Mouse (Mus musculus): ENCODE results near the gene Lgals8.
A peak's percentile ranks its signal among the peaks of the same experiment; 100 is the strongest.

Lgals8 gene

DNA sequence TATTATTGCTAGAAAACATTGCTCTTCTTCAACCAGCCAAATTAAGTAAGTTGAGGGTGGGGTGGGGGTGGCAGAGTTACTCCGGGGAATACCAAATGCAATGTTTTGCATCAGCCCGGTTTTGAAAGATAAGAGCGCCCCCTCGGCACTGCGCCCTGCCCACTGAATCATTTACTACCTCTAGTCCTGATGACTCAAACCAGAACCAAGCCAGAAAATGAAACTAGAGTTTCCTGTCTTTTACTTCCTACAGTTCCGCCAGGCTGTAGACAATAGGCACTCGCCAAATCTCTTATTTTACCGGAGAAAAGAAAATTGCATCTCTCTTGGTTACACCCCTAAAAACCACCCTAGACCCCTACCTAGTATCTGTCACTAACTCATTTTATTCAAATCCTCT is 4.3 kb downstream of the Lgals8 start:
- no peak for DNase-seq

DNA sequence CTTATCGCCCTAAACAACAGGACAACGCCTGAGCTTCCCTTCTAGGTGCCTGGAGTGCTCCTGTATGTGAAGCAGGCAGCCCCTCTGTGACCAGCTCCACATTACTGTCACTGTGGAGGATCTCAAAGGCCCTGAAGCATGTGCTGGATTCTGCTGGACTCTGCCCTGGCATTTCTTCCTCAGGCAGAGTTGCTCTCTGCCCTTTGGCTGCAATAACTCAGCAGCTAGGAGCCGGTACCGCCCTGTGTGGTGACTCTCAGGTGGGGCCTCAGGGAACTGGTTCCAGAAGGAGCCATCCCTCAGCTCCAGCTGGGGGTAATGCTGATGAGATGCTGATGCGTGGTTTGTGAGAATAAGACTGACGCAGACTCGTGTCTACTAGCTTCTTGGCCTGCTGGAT is 8.0 kb downstream of the Lgals8 start:
- no peak for DNase-seq

DNA sequence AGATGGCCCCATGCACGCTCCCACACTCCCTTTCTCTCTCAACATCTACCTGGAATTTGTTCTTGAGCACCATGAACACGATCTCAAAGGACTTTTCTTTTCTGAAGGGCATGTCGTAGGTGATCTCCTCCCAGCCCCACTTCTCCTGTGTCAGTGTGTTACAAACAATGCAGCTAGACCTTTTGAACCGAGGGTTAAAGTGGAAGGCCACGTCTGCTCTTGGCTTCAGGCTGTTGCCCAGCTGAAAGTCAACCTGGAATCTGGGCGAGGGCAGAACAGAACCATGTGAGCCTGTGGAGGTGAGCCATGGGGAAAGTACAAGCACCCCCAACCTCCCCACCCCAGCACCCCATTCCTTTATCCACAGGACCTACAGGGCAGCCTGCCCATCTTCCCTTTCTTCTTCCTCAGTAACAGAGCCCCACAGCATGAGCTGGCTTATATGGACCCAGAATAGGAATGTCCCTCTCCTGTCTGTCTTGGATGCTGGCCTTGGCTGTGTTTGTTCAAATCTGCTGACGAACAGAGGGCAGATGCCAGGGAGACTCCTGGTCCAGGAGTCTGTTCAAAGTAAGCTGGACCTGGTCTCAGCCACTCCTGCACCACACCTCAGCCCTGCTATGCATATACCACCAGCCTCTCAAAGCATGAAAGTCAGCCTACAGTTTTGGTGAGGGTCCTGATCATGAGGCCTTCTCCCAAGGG is 9.9 kb downstream of the Lgals8 start:
- DNase-seq: no peak

DNA sequence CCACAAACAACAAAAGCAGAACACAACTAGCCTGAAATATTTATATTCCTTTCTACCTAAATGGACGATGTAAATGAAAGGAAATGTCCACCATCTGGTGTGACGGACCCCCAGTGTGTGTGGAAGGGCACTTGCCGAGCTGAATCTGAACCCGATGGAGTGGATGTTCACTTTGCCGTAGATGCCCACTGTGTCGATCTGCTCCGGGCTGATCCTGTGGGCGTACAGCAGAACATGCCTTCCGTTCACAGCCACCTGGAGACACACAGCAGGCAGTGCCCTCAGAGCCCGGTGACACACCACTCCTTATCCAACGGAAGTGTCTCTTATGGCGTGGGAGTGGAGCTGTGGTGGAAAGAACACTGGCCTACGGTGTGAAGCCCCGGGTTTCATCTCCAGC is 11.6 kb downstream of the Lgals8 start:
- peak; percentile 57 for DNase-seq

DNA sequence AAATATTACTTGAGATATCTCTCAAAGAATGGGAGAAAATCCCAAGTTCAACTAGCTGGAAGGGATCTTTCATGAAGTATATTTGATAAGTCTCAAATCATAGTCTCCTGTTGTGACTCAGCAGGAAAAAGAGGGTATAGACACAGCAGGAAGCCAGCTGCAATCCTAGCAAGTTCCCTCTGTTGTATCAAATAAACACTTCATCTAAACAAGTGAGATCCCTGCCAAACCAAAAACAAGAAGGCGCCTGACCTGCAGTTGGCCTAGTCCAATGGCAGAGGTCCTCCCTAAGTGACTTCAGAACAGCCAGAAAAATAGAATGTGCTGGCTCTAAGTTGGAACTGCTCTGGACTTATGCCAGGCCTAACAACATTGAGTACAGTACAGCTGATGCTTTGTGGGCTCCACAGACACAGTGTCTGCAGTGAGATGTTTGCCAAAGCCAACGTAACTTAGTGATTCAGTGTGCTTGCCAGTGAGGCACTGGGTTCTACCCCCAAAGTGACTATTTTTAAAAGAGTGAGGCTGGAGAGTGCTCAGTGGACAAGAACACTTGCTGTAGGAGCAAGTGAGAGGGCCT is 22.6 kb downstream of the Lgals8 start:
- DNase-seq: no peak

DNA sequence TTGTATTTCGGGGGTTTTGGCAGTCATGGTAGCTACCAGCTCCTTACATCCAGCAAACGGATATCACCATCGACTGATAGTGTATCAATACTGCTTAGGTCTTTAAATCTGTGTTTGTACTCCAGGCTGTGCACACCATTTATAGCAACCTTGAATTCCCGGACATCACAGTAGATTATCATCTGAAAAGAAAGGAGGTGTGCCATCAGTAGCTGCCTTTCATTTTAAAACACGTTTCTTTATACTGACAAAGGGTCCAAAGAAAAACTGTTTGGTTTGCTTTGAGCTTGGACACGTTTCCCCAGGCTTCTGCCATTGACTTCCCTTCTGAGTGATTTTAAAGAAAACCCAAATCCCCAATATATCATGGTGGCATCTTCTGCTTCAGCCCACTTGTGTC is 23.9 kb downstream of the Lgals8 start:
- no peak for DNase-seq

DNA sequence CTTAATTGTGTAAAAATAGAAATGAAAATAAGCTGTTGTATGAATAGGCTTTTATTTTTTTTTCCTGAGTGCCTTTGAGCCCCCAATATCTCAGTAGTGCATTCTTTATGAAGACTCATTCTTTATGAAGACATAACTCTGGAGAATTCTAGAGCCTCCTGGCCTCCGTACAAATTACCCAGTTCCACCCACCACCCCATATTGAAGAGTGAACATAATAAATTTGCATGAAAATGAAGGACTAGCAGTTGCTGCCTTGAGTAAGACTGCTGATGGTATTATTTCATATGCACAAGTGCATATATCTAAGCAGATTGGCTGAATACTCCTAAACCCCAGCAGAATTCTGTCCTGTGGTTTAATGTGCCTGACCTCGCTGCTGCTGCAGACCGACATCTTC is 25.2 kb downstream of the Lgals8 start:
- DNase-seq: no peak

DNA sequence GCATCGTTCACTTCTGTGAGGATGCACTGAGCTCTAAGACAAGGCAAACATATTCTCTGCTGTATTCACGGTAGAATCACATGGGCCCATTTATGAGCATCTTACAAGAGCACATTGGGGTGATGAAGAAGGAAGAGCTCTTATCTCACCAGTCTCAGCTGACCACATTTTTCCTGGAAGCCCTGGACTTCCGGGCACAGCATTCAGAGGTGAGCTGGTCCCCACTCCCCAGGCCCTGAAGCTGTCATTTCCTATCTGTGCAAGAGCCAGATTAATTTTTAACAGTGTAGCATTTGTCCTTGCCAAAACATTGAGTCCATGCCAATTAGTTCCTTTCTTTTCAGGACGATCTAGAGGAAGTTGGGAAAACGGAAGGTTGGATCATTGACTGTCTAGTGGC is 30.9 kb downstream of the Lgals8 start:
- no peak for DNase-seq

DNA sequence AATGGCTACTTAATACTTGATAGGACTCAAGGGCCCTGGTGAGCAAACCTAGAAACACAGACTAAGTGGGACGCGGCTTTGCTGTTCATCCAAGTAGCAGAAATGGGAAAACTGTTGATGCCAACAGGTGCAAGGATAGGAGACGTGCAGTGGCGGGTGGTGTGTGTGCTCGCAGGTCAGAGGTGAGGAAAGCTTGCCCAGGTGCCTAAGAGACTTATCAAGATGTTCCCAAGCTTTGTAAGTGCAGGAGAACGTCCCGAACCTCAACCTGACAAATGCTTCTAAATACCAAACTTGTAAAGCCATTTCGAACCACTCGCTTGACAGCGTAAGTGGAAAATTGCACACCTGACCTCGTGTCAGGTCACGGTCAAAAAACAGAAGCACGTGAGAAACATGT is 36.2 kb downstream of the Lgals8 start:
- no peak for DNase-seq

DNA sequence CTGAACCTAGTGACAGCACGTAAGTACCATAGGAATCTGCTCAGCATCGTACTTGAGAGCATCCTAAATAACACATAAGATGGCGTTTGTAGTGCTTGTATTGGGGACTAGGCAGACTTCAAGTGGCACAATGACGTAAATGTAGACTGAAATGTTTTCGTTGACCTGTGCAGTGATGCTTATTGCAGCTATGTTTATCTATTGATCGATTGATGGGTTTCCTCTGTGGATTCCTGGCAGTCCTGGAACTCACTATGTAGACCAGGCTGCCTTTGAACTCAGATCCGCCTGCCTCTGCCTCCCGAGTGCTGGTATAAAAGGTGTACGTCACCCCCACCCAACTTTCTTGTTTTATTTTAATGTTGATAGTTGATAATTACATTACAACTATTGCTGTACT is 44.1 kb downstream of the Lgals8 start:
- no peak for DNase-seq

DNA sequence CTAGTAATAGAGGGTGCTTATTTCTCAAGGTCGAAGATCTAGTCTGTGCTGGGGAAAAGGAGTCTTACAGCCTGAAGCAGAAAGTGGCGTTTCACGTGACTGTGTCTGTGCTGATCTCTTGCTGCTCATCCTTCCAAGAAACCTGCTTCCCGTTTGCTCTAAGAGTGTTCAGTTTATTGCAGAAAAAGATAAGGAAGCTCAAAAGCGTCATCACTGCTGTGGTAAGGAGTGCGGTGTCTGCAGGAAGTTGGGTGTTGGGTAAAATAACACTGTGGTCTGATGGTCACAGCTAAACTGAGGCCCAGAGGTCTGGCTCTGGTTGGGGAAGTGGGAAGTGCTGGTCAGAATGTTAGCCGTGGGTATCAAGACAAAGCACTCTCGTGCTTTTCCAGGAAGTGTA is 52.7 kb downstream of the Lgals8 start:
- DNase-seq: no peak

DNA sequence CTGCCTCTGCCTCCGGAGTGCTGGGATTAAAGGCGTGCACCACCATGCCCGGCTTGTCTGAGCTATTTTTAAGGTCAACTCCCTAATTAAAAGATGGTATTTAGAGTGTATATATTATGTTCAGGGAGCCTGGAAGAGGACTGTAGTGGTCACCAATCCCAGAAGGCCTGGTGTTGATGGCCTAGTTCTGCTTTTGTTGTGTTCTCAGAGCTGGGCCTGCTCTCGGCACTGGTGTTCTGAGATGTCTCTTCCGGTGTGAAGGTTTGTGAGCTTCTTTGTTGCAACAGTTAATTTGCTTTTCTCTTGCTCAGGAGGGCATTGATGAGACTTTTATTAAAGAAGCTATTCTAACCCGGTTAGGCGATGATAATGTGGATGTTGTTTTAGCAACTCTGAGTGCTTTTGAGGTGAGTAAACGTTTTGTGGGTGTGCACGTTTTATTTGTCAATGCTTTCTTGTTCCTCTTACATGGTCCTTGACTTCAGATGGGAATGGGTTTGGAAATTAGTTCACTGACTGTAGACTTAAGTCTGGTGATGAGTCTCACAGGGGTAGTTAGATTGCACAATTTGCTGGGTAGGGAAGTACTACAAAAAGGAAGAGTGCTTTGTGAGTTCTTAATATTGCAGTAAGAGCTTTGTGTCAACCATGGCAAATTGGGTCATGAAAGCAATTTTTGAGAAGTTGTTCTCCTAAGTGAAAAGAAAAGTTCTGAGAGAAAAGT is 56.2 kb downstream of the Lgals8 start:
- no peak for DNase-seq

DNA sequence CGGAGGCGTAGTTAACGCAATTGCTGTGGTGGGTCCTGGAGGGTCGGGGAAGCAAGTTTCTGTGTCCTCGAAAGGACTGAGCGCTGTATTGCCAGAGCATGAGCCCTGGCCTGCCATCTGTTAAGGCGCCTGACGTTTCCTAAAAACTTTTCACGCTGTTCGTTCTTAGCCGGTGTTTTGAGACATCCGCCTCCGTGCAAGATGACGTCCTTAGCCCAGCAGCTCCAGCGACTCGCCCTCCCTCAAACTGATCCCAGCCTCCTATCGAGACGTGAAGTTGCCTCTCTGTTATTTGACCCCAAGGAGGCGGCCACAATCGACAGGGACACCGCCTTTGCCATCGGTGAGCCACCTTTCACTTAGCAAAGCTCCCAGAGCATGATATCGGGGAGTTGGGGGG is 69.2 kb downstream of the Lgals8 start:
- no peak for DNase-seq

DNA sequence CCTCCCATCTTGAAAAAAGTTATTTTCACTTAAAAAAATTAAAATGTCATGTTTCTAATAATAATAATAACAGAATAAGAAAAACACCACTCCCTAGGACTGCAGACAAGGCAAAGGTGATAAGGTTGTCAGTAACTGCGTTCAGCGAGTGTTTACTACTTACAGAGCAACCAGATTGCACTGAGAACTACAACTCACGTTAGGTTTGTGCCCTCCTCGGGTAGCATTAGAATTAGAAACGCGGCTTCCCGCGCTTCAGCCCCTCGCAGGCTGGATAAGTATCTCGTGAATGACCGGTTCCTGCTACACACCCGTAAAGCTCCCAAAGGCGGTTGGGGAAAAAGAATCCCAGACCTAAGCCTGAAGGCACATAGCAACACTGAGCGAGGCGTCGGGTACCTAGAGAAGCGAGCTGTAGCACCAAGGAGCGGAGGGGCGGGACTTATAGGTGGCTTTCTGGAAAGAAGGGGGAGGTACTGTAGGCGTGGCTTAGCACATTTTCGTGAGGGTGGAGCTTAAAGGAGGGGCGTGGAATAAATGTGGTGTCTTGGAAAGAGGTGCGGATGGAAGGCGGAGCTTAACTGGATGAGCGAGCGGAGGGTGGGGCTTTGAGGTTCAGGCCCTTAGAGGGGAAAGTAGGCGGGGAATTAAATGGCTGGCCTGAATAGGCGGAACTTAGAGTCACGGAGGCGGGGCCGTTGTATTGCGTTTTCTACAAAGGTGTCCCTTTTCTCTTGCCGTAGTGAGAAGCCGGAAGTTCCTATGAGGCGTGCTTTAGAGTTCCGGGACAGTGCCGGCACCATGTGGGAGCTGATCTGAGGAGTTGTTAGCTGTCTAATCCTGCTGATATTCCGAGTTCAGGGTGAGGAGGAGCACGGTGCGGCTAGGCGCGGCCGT is 69.9 kb downstream of the Lgals8 start, which contains the start of gene Heatr1:
Heatr1 (plus strand) TSS at position 419 of the 897 bp plus-strand sequence.
- DNase-seq: peak; percentile 95
